Mouse (Mus musculus) MEL (cell line): ENCODE results near the gene Npas3.

Source experiments
- CHD2 ChIP-seq: IDR thresholded peaks from 2 replicates; pipeline ENCODE4 v1.6.1; 2011; ENCODE audit warnings: low read length, improper control_type of control experiment
- CTCF ChIP-seq, 3 experiments: IDR thresholded peaks in 2 of 3; conservative IDR thresholded peaks in 1 of 3; 2 replicates each; pipeline ENCODE4 v1.5.1; 2011 to 2012; ENCODE audit warnings: low read length in 3 of 3, low read depth in 2 of 3, mild to moderate bottlenecking in 2 of 3, improper control_type of control experiment in 1 of 3, inconsistent platforms in 1 of 3, mixed read lengths in 1 of 3, moderate library complexity in 1 of 3; ENCODE audit not compliant: control insufficient read depth in 1 of 3, insufficient read depth in 1 of 3, poor library complexity in 1 of 3, severe bottlenecking in 1 of 3
- ETS1 ChIP-seq: IDR thresholded peaks from 2 replicates; pipeline ENCODE4 v1.6.1; 2012; ENCODE audit warnings: low read depth, mild to moderate bottlenecking, inconsistent platforms, low read length, improper control_type of control experiment, moderate library complexity
- MXI1 ChIP-seq: IDR thresholded peaks from 2 replicates; pipeline ENCODE4 v1.6.1; 2011; ENCODE audit warnings: mild to moderate bottlenecking, low read depth, low read length, improper control_type of control experiment
- MYC ChIP-seq: IDR thresholded peaks from 2 replicates; pipeline ENCODE4 v1.6.1; 2011; ENCODE audit warnings: low read depth, mild to moderate bottlenecking, low read length, improper control_type of control experiment, moderate library complexity
- POLR2A ChIP-seq, 2 experiments: IDR thresholded peaks; 2 replicates each; pipeline ENCODE4 v1.6.1; 2011 to 2012; ENCODE audit warnings: low read length in 2 of 2, mild to moderate bottlenecking in 2 of 2, control low read depth in 1 of 2, improper control_type of control experiment in 1 of 2, low read depth in 1 of 2, moderate library complexity in 1 of 2; ENCODE audit not compliant: control insufficient read depth in 1 of 2, insufficient read depth in 1 of 2, poor library complexity in 1 of 2
- RAD21 ChIP-seq: IDR thresholded peaks from 2 replicates; pipeline ENCODE4 v1.6.1; 2011; ENCODE audit warnings: mild to moderate bottlenecking, low read depth, low read length, improper control_type of control experiment
- UBTF ChIP-seq: IDR thresholded peaks from 2 replicates; pipeline ENCODE4 v1.6.1; 2012; ENCODE audit warnings: low read depth, mild to moderate bottlenecking, inconsistent platforms, low read length, improper control_type of control experiment, moderate library complexity, borderline replicate concordance; ENCODE audit not compliant: insufficient read depth
- USF1 ChIP-seq: IDR thresholded peaks from 2 replicates; pipeline ENCODE4 v1.6.1; 2014; ENCODE audit warnings: low read depth, mild to moderate bottlenecking, inconsistent platforms, low read length, improper control_type of control experiment, moderate library complexity
- ZMIZ1 ChIP-seq: IDR thresholded peaks from 2 replicates; pipeline ENCODE4 v1.6.1; 2012; ENCODE audit warnings: low read depth, mild to moderate bottlenecking, inconsistent platforms, low read length, improper control_type of control experiment, moderate library complexity
- ZNF384 ChIP-seq: IDR thresholded peaks from 2 replicates; pipeline ENCODE4 v1.6.1; 2012; ENCODE audit warnings: low read depth, mild to moderate bottlenecking, inconsistent platforms, low read length, improper control_type of control experiment

DNA sequence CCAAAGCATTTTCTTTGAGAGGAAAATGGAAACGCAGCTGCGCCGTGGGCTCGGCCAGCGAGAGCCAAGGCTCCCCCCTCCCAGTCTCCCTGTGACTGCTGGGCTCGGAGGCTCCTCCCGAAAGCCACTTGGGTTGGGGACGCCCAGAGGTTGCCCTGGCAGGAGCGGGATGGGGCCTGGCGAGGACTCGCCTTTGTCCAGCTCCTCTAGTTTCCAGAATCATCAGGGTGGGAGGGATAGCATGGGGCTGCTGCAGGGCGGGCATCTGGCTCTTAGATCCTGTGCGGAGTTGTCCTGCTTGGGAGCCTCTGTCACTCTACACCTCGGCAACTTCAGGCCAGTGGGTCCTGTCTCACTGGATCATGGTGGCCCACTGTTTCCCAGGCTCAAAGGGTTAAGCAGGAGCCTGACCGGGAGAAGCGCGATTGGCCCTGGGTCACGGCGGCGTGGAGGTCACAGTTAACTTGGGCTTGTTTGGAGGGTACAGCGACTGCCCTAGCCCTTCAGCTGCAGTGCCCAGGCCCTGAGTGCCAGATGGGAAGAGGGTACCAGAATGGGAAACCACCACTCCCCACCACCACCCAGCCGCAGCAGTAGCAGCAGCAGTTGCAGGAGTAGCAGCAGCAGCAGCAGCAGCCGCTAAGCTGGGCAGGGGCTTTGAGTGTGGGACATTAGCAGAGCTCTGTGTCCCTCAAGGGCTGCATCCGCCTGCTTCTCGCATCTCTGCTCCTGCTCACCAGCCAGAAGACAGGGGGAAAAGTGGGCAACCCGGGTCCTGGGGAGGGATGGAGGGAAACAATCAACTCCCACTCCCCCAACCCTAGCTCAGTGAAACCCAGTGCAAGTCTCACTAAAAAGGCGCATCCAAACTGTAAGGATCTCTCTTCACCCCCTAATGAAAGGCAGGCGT lies 1.6 kb upstream of the Npas3 start:
- TF ChIP-seq ZMIZ1 (no peak), RAD21 (no peak), USF1 (no peak), CTCF (IDR thresholded peaks at IDR 0.05 in 2 of 3, conservative IDR thresholded peaks at IDR 0.05 in 1 of 3; ENCODE audit: control insufficient read depth in 1 of 3, insufficient read depth in 1 of 3, low read depth in 2 of 3, low read length in 3 of 3, poor library complexity in 1 of 3, severe bottlenecking in 1 of 3) (no peak), ZNF384 (no peak), ETS1 (no peak), POLR2A (IDR thresholded peaks at IDR 0.05; ENCODE audit: control insufficient read depth in 1 of 2, insufficient read depth in 1 of 2, low read depth in 1 of 2, low read length in 2 of 2, poor library complexity in 1 of 2) (no peak), UBTF (no peak), MYC (no peak), MXI1 (no peak), CHD2 (no peak)
